Mouse (Mus musculus): ENCODE measurements around the gene Psat1. TPM values are rescaled to one million over a fixed set of nuclear protein-coding genes. Genes with fewer than 3 reads are reported as not detected.

Gene Psat1
- total RNA-seq (2021), result 100 to 1,000 TPM; 104 to 107 TPM
- long read RNA-seq, experiment 1, transcript Psat1-201 (9 exons, 2,617 nt), result major isoform, 72 of 82 reads
- long read RNA-seq, experiment 1, partial matches to known transcripts, result 3 of 82 reads
- long read RNA-seq, experiment 1, other reads (novel, unspliced or antisense), result 4 of 82 reads
- long read RNA-seq, experiment 2, transcript Psat1-201 (9 exons, 2,617 nt), result major isoform, 104 of 113 reads
- long read RNA-seq, experiment 2, partial matches to known transcripts, result 4 of 113 reads
- long read RNA-seq, experiment 2, other reads (novel, unspliced or antisense), result 1 of 113 reads

DNA sequence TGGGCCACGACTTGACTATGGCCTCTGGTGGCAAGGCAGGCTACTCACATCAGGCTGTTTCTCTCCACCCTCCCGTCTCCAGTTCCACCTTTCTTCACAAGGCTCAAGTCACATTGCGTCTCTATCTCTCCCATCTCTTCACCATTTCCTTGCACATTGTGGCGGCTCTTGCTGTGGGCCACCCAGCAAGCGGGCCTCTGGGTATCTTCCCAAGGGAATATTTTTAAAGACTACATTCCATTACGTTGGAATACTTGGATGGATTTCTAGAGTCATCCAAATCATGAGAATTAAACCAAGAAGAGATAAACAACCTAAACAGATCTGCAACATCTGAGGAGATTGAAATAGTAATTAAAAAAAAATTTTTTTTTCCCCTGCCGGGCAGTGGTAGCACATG lies at the start of gene Psat1:
Gene Psat1, minus strand, starts transcription at position 101 of the 400 bp plus-strand sequence.
- H3K27ac ChIP-seq, result no peak within 1 kb of the TSS
- no peak for DNase-seq (ENCODE audit: low spot score in 2 of 2)
- no peak for TF ChIP-seq CTCF (conservative IDR thresholded peaks at IDR 0.05)
- no peak within 1 kb of the TSS for H3K4me3 ChIP-seq

DNA sequence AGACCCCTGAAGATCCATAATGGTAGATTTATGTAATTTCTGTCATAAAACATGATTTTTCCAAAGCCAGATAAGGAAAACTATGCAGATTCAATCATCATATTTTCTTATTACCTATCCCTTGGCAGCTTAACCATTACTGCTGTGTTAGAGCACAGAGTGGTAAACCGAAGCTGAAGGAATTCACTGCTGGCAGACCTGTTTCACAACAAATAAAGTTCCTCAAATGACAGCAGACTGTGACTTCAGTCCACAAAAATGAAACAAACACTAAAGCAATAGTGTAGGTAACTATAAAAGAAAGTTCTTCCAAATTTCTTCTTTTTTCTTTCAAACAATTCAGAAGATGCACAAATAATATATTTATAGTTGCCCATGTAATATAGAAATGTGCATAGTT lies 43.0 kb upstream of the Psat1 start:
- H3K4me3 ChIP-seq, result no peak overlapping the region
- TF ChIP-seq CTCF (conservative IDR thresholded peaks at IDR 0.05), result no peak
- H3K27ac ChIP-seq, result no peak overlapping the region
- no peak for DNase-seq (ENCODE audit: low spot score in 2 of 2)

DNA sequence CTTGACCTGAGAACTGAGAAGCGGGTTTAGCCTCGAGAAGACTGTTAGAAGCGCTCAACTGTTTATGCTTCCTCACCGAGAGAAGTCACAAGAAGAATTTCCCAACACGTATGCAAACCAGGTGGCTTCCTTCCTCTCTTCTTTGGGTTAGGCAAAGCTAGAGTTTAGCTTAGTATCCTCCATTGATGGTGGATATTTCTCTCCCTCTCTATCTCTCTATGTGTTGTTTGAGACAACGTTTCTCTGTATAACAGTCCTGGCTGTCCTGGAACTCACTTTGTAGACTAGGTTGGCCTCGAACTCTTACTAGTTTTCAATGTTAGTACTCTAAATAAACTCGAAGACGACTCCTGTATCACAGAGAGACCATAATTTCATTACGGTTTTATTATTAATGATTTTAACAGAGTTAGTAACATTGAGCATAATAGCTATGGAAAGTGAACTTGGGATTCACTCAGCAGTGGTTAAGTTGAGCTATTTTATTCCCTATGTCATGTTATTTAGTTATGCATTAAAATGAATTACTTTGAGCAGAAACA lies 38.1 kb upstream of the Psat1 start:
- DNase-seq (ENCODE audit: low spot score in 2 of 2), result no peak
- peak overlapping the region; percentile 98 for H3K4me3 ChIP-seq
- peak overlapping the region; percentile 90 for H3K27ac ChIP-seq
- no peak for TF ChIP-seq CTCF (conservative IDR thresholded peaks at IDR 0.05)

DNA sequence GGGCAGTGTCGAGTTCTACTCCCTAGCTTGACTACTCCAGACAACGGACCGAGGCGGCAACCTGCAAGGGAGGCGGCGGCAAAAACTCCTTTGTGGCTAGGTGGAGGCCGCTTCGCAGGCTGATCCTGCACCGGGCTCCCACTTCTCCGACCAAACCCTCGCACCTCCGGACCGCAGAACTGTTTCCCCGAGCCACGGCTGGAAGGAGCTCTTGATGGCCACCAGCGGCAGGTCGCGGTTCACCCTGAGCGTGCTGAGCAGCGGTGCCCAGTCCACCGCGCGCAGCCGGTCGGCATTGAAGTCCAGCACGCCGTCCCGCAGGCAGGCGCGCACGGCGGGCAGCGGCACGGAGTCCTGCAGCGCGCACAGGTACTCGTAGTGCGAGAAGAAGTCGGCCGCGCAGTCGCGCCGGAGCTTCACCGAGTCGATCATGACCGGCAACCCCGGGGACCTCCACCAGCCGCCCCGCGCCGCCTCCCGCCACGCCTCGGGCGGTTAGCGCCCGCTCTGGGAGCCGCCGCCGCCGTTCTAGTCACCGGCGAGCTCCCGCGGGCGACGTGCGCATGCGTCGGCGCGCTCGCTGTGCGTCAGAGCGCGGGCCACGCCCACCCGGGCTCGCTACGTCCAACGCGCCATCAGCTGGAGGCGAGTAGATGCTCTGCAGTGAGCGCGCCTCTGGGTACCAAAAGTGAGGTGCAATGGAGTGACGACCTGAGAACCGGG lies 37.5 kb upstream of the Psat1 start, which contains the start of gene Cep78:
Gene Cep78, minus strand, starts transcription at position 541 of the 723 bp plus-strand sequence.
- DNase-seq (ENCODE audit: low spot score in 2 of 2), result peak; percentile 90 to 94
- TF ChIP-seq CTCF (conservative IDR thresholded peaks at IDR 0.05), result peak; percentile 54
- Histone ChIP-seq H3K27ac (peak within 1 kb of the TSS; percentile 90), H3K4me3 (peak within 1 kb of the TSS; percentile 98)

DNA sequence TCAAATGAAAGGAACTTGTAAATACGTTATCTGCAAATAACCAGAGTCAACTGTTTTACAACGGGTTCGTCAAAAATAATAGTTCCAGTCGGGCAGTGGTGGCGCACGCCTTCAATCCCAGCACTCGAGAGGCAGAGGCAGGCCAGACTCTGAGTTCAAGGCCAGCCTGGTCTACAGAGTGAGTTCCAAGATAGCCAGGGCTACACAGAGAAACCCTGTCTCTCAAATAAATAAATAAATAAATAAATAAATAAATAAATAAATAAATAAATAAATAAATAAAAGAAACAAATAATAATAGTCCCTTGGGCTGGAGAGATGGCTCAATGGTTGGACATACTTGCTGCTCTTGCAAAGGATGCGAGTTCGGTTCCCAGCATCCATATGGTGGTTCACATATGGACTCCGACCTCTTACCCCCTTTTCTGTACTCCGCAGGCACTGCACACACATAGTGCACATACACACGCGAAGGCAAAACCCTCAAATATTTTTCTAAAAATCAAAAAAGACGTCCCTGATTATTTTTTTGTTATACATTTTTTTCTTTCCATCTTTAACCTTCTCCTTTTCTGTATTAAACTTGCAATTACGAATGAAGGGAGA lies 36.7 kb upstream of the Psat1 start:
- DNase-seq (ENCODE audit: low spot score in 2 of 2), result no peak
- peak overlapping the region; percentile 90 for H3K27ac ChIP-seq
- no peak for TF ChIP-seq CTCF (conservative IDR thresholded peaks at IDR 0.05)
- H3K4me3 ChIP-seq, result peak overlapping the region; percentile 98

DNA sequence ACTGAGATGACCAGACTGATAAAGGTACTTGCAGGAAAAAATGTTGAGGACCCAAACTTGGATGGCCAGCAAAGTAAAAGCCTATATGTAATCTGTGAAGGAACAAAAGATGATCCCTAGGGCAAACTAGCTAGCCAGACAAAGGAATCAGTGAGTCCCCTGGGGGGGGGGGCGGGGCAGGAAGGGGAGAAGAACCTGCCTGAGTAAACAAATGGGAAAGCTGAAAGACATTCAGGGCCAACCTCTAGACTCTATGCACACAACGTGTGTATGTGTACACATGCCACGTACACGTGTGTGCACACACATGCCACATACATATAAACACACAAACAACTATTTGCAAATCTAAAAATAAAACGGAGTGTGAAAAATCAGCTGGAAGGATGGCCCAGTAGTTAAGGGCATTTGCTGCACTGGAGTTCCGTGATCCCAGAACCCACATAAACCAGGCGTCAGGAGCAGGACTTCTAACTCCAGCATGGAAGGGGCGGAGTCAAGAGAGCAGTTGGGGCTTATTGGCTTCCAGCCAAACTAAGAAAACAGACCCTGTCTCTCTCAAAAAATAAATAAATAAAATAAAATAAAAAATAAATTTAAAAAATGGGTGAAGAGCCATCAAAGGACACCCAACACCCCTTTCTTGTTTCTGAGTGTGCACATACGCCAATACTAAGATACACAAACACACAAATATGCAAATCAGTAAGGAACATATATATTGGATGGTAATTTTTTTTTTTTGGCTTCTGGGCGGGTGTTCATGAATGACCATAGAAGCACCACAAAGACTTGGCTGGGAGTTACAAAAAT lies 36.0 kb upstream of the Psat1 start:
- TF ChIP-seq CTCF (conservative IDR thresholded peaks at IDR 0.05), result no peak
- Histone ChIP-seq H3K27ac (no peak overlapping the region), H3K4me3 (no peak overlapping the region)
- DNase-seq (ENCODE audit: low spot score in 2 of 2), result no peak

DNA sequence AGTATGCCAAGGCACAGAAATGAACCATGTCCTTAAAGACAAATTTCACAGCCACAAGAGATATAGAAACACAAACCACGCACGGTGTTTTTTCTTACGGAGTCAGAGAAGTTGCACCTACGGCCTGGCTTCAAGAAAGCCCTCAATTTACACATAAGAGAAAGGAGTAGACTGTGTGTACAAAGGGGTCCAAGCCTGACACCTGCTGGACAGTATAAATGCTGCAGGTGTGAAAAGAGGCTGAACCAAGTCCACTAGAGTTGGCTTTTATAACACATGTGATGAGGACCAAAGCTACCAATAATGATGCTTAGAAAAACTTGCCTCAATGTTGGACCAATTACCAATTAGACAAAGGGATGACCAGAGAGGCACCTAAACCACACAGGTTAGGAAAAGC lies 34.7 kb upstream of the Psat1 start:
- peak; percentile 84 for TF ChIP-seq CTCF (conservative IDR thresholded peaks at IDR 0.05)
- Histone ChIP-seq H3K4me3 (no peak overlapping the region), H3K27ac (no peak overlapping the region)
- DNase-seq (ENCODE audit: low spot score in 2 of 2), result peak; percentile 44 to 56

DNA sequence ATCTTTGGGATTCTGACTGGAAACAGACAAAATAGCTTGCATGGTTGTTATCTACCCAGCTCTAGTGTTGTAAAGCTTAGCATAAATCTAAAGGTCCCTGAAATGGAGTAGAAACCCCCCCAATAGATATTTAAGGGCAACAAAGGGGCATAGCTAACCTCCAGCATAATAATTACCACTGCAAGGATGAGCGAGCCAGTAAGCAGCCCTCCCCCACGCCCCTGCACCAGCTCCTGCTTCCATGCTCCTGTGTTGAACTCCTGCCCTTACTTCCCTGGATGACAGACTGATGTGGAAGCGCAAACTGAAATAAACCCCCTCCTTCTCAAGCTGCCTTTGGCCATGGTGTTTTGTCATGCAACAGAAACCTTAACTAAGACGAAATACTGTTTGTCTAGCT lies 26.2 kb upstream of the Psat1 start:
- Histone ChIP-seq H3K4me3 (no peak overlapping the region), H3K27ac (no peak overlapping the region)
- no peak for DNase-seq (ENCODE audit: low spot score in 2 of 2)
- no peak for TF ChIP-seq CTCF (conservative IDR thresholded peaks at IDR 0.05)

DNA sequence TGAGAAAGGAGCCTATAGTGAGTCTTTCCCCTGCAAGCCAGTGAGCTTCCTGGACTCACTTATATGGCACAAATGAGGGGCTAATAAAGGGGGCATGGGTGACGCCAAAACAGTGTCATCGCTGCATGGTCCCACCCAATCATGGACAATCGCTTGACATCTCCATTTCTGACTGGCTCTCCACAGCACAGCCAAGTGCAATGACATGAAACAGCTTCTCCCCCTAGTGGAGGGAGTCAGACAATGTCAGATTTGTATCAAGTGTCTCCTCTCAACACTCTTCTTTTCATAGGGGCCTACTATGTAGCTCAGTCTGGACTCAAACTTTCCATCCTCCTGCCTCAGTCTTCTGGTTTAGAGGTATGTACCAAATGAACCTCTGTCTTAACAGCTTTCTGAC lies 17.9 kb upstream of the Psat1 start:
- Histone ChIP-seq H3K27ac (no peak overlapping the region), H3K4me3 (no peak overlapping the region)
- TF ChIP-seq CTCF (conservative IDR thresholded peaks at IDR 0.05), result peak; percentile 90
- peak; percentile 54 to 61 for DNase-seq (ENCODE audit: low spot score in 2 of 2)

DNA sequence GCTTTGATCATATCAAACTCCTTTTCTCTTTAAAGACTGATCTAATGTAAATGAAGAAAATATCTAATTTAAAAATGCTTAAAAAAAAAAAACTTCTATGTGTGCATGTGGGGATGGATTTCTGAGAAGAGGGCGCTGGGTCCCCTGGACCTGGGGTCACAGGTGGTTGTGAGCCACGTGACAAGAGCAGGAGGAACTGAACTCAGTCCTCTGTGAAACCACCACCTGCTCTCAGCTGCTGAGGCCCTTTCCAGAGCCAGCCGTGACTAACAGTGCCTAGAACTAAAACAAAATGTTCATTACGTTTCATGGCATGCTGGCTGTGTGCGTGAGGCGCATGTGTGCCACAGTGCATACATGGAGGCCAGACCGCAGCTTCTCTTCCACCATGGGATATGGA lies 17.4 kb upstream of the Psat1 start:
- no peak for DNase-seq (ENCODE audit: low spot score in 2 of 2)

DNA sequence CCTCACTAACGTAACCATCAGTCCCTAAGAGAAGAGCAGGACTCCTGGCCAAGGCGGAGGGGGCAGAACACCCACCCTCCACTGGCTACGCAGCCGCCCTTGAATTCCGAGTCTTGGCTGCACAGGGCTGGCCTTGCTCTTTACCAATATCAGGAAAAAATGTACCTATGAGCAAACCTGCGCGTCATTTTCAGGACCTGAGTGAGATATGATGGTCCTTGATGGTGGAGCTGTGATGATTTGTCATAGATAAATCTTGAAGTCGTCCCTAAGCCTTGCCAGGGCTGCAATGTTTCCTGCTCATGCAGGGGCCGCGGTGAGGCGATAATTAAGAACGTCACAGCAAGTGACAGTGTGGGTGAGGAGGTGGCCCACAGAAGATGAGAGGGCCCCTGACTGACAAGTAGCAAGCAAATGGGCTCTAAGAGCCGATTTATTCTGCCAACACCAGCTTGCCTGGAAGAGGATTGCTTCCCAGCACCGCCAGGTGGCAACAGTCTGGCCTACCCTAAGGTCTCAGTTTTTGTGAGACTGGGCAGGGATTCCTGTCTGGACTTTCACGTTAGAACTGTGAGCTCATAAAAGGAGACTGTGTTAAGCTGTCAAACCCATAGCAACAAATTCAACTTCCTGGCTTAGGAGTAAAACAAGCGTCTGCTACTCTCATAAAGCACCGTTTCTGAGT lies 16.0 kb upstream of the Psat1 start:
- Histone ChIP-seq H3K4me3 (no peak overlapping the region), H3K27ac (no peak overlapping the region)
- TF ChIP-seq CTCF (conservative IDR thresholded peaks at IDR 0.05), result peak; percentile 70
- DNase-seq (ENCODE audit: low spot score in 2 of 2), result no peak

More for the DNA sequence above, 17.4 kb upstream of the Psat1 start:
- no peak for TF ChIP-seq CTCF (conservative IDR thresholded peaks at IDR 0.05)
- H3K4me3 ChIP-seq, result no peak overlapping the region
- no peak overlapping the region for H3K27ac ChIP-seq

DNA sequence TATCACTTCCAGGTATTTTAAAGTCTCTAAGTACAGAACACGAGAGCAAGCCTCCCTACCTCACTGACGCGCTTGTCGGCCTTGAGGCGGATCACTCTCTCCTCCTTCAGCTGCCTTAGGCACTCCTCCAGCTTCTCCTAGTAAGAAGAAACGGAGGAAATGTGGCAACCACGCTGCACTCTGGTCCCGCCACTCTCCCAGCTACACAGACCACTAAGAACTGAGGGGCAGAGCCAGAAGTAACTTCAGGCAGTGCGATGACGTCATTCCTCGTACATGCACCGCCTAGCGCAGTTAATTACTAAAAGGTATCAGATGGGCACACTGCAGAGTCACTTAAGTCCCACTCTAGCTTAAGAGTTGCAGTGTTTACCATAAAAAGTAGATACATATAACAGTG lies 15.2 kb upstream of the Psat1 start:
- no peak overlapping the region for H3K27ac ChIP-seq
- no peak for DNase-seq (ENCODE audit: low spot score in 2 of 2)
- TF ChIP-seq CTCF (conservative IDR thresholded peaks at IDR 0.05), result no peak
- no peak overlapping the region for H3K4me3 ChIP-seq

Data from layer of hippocampus, adult 2 months (tissue).